Mouse (Mus musculus) lung, postnatal 4 days (tissue): ENCODE results near the gene Il3.
A peak's percentile ranks its signal among the peaks of the same experiment; 100 is the strongest.

ENCODE experiments used
- DNase-seq, 2 experiments: peaks; one replicate each; pipeline ENCODE4 v3.0.0; 2021

Gene Il3

GRCm38 (mm10) chr11:54271437-54271949 lies 4.4 kb upstream of the Il3 start:
- no peak for DNase-seq

- no peak for DNase-seq
Measured at GRCm38 (mm10) chr11:54269191-54269896, 2.3 kb upstream of the Il3 start.

GRCm38 (mm10) chr11:54264542-54264941 lies 2.5 kb downstream of the Il3 start:
- DNase-seq, result peak in 1 of 2 experiments; percentile 58

- no peak for DNase-seq
Measured at GRCm38 (mm10) chr11:54263405-54264031, 3.6 kb downstream of the Il3 start.

- peak; percentile 67 to 83 for DNase-seq
Measured at GRCm38 (mm10) chr11:54256624-54257376, 10.3 kb downstream of the Il3 start.

- peak; percentile 29 to 38 for DNase-seq
Measured at GRCm38 (mm10) chr11:54254114-54254513, 13.0 kb downstream of the Il3 start.

- DNase-seq, result peak; percentile 53 to 80
Measured at GRCm38 (mm10) chr11:54250575-54250974, 16.5 kb downstream of the Il3 start.

GRCm38 (mm10) chr11:54249748-54250147 lies 17.3 kb downstream of the Il3 start:
- peak; percentile 53 to 79 for DNase-seq

GRCm38 (mm10) chr11:54248940-54249717 lies 17.9 kb downstream of the Il3 start, which contains the start of gene Csf2:
Csf2 (minus strand) TSS chr11:54249667.
- DNase-seq, result peak in 1 of 2 experiments; percentile 50

GRCm38 (mm10) chr11:54247251-54247950 lies 19.7 kb downstream of the Il3 start:
- peak; percentile 23 to 45 for DNase-seq

GRCm38 (mm10) chr11:54244465-54244864 lies 22.6 kb downstream of the Il3 start:
- DNase-seq, result no peak

- DNase-seq, result no peak
Measured at GRCm38 (mm10) chr11:54242494-54242893, 24.6 kb downstream of the Il3 start.

- DNase-seq, result peak; percentile 78
Measured at GRCm38 (mm10) chr11:54236939-54237338, 30.1 kb downstream of the Il3 start.

- no peak for DNase-seq
Measured at GRCm38 (mm10) chr11:54227478-54227877, 39.6 kb downstream of the Il3 start.

- no peak for DNase-seq
Measured at GRCm38 (mm10) chr11:54224475-54224986, 42.5 kb downstream of the Il3 start.

- no peak for DNase-seq
Measured at GRCm38 (mm10) chr11:54223637-54224474, 43.2 kb downstream of the Il3 start.

- DNase-seq, result no peak
Measured at GRCm38 (mm10) chr11:54219903-54220740, 47.0 kb downstream of the Il3 start.

GRCm38 (mm10) chr11:54219191-54219590 lies 47.9 kb downstream of the Il3 start:
- DNase-seq, result no peak

GRCm38 (mm10) chr11:54217384-54217783 lies 49.7 kb downstream of the Il3 start:
- DNase-seq, result no peak

GRCm38 (mm10) chr11:54216091-54216490 lies 51.0 kb downstream of the Il3 start:
- no peak for DNase-seq
